Mouse (Mus musculus): ENCODE measurements at regions not wholly inside any gene's neighbourhood (a gene's known extent, or its start where the extent isn't known, plus 50 kb on each side); places are given as distances from the start of the nearest gene placed in this dataset.
A peak's percentile ranks its signal among the peaks of the same experiment; 100 is the strongest.
"Not testable (repeated sequence)": the region's sequence is repeated elsewhere in the genome, so short reads cannot be mapped to it uniquely, and the experiment has no call there.

GRCm38 (mm10) chr8:39950178-39950896, 724.5 kb upstream of the Adam24 start:
- TF ChIP-seq CTCF (IDR thresholded peaks at IDR 0.05; ENCODE audit: low read depth): no peak
- Histone ChIP-seq H3K4me2 (ENCODE audit: low read depth) (no peak overlapping the region), H3K27ac (ENCODE audit: low read depth, low read length) (no peak overlapping the region), H3K36me3 (ENCODE audit: insufficient read depth) (no peaks in the 10 kb centered on the region), H3K27me3 (ENCODE audit: insufficient read depth, low read length) (no peaks in the 10 kb centered on the region), H3K4me3 (ENCODE audit: low read depth, low read length) (no peak overlapping the region), H3K4me1 (ENCODE audit: insufficient read depth) (no peaks in the 10 kb centered on the region), H3K9ac (no peak overlapping the region), H3K9me3 (ENCODE audit: low read length) (no peaks in the 10 kb centered on the region)
- 55% methylated on average over 6 of the region's 6 CpGs for WGBS
- ATAC-seq (peak; percentile 91), DNase-seq (peak; percentile 58)

- no peak overlapping the region for H3K27ac ChIP-seq (ENCODE audit: low read depth, low read length)
- no peak overlapping the region for H3K4me3 ChIP-seq (ENCODE audit: low read depth, low read length)
- no peaks in the 10 kb centered on the region for H3K9me3 ChIP-seq (ENCODE audit: low read length)
- H3K9ac ChIP-seq: no peak overlapping the region
- H3K4me1 ChIP-seq (ENCODE audit: insufficient read depth): no peaks in the 10 kb centered on the region
- no peak for DNase-seq
- no peaks in the 10 kb centered on the region for H3K36me3 ChIP-seq (ENCODE audit: insufficient read depth)
- WGBS: 49% methylated on average over 5 of the region's 5 CpGs
- ATAC-seq: no peak
- H3K27me3 ChIP-seq (ENCODE audit: insufficient read depth, low read length): no peaks in the 10 kb centered on the region
- TF ChIP-seq CTCF (IDR thresholded peaks at IDR 0.05; ENCODE audit: low read depth): no peak
- H3K4me2 ChIP-seq (ENCODE audit: low read depth): no peak overlapping the region
Observed at GRCm38 (mm10) chr8:39954497-39954896, 720.4 kb upstream of the Adam24 start.

- Histone ChIP-seq H3K27ac (ENCODE audit: low read depth, low read length) (no peak overlapping the region), H3K9ac (no peak overlapping the region), H3K4me3 (ENCODE audit: low read depth, low read length) (no peak overlapping the region), H3K4me1 (ENCODE audit: insufficient read depth) (no peaks in the 10 kb centered on the region), H3K9me3 (ENCODE audit: low read length) (no peaks in the 10 kb centered on the region), H3K36me3 (ENCODE audit: insufficient read depth) (no peaks in the 10 kb centered on the region), H3K4me2 (ENCODE audit: low read depth) (no peak overlapping the region), H3K27me3 (ENCODE audit: insufficient read depth, low read length) (no peaks in the 10 kb centered on the region)
- ATAC-seq (no peak), DNase-seq (no peak)
- TF ChIP-seq CTCF (IDR thresholded peaks at IDR 0.05; ENCODE audit: low read depth): no peak
- WGBS: 34% methylated on average over 4 of the region's 4 CpGs
Observed at GRCm38 (mm10) chr8:39954924-39955323, 720.0 kb upstream of the Adam24 start.

GRCm38 (mm10) chr8:40005207-40005837, 669.6 kb upstream of the Adam24 start:
- no peak for ATAC-seq
- Histone ChIP-seq H3K9me3 (ENCODE audit: low read length) (no peaks in the 10 kb centered on the region), H3K9ac (no peak overlapping the region), H3K4me1 (ENCODE audit: insufficient read depth) (no peaks in the 10 kb centered on the region), H3K27ac (ENCODE audit: low read depth, low read length) (no peak overlapping the region), H3K4me3 (ENCODE audit: low read depth, low read length) (no peak overlapping the region), H3K36me3 (ENCODE audit: insufficient read depth) (no peaks in the 10 kb centered on the region), H3K4me2 (ENCODE audit: low read depth) (no peak overlapping the region), H3K27me3 (ENCODE audit: insufficient read depth, low read length) (no peaks in the 10 kb centered on the region)
- WGBS: 90% methylated on average over 1 of the region's 1 CpGs
- TF ChIP-seq CTCF (IDR thresholded peaks at IDR 0.05; ENCODE audit: low read depth): no peak
- DNase-seq: no peak

- ATAC-seq: no peak
- no peak overlapping the region for H3K4me2 ChIP-seq (ENCODE audit: low read depth)
- H3K27me3 ChIP-seq (ENCODE audit: insufficient read depth, low read length): no peaks in the 10 kb centered on the region
- H3K4me1 ChIP-seq (ENCODE audit: insufficient read depth): no peaks in the 10 kb centered on the region
- no peak overlapping the region for H3K4me3 ChIP-seq (ENCODE audit: low read depth, low read length)
- WGBS: 90% methylated on average over 5 of the region's 5 CpGs
- no peaks in the 10 kb centered on the region for H3K36me3 ChIP-seq (ENCODE audit: insufficient read depth)
- H3K27ac ChIP-seq (ENCODE audit: low read depth, low read length): no peak overlapping the region
- TF ChIP-seq CTCF (IDR thresholded peaks at IDR 0.05; ENCODE audit: low read depth): no peak
- DNase-seq: no peak
- H3K9ac ChIP-seq: no peak overlapping the region
- no peaks in the 10 kb centered on the region for H3K9me3 ChIP-seq (ENCODE audit: low read length)
Observed at GRCm38 (mm10) chr8:40019281-40019943, 655.5 kb upstream of the Adam24 start.

GRCm38 (mm10) chr8:40064145-40064544, 610.7 kb upstream of the Adam24 start:
- DNase-seq: no peak
- TF ChIP-seq CTCF (IDR thresholded peaks at IDR 0.05; ENCODE audit: low read depth): no peak
- Histone ChIP-seq H3K36me3 (ENCODE audit: insufficient read depth) (no peaks in the 10 kb centered on the region), H3K9me3 (ENCODE audit: low read length) (no peaks in the 10 kb centered on the region), H3K27me3 (ENCODE audit: insufficient read depth, low read length) (no peaks in the 10 kb centered on the region), H3K4me1 (ENCODE audit: insufficient read depth) (no peaks in the 10 kb centered on the region), H3K4me3 (ENCODE audit: low read depth, low read length) (no peak overlapping the region), H3K9ac (no peak overlapping the region), H3K4me2 (ENCODE audit: low read depth) (no peak overlapping the region), H3K27ac (ENCODE audit: low read depth, low read length) (no peak overlapping the region)
- no peak for ATAC-seq

GRCm38 (mm10) chr8:40071131-40071530, 603.7 kb upstream of the Adam24 start:
- no peaks in the 10 kb centered on the region for H3K27me3 ChIP-seq (ENCODE audit: insufficient read depth, low read length)
- DNase-seq: no peak
- no peak overlapping the region for H3K4me2 ChIP-seq (ENCODE audit: low read depth)
- no peak for TF ChIP-seq CTCF (IDR thresholded peaks at IDR 0.05; ENCODE audit: low read depth)
- H3K4me3 ChIP-seq (ENCODE audit: low read depth, low read length): no peak overlapping the region
- H3K9ac ChIP-seq: no peak overlapping the region
- H3K27ac ChIP-seq (ENCODE audit: low read depth, low read length): no peak overlapping the region
- WGBS: 91% methylated on average over 2 of the region's 2 CpGs
- H3K4me1 ChIP-seq (ENCODE audit: insufficient read depth): no peaks in the 10 kb centered on the region
- ATAC-seq: no peak
- no peaks in the 10 kb centered on the region for H3K9me3 ChIP-seq (ENCODE audit: low read length)
- no peaks in the 10 kb centered on the region for H3K36me3 ChIP-seq (ENCODE audit: insufficient read depth)

- DNase-seq; H3K36me3 ChIP-seq (ENCODE audit: insufficient read depth); H3K9ac ChIP-seq; H3K4me3 ChIP-seq (ENCODE audit: low read depth, low read length); H3K27ac ChIP-seq (ENCODE audit: low read depth, low read length); H3K4me2 ChIP-seq (ENCODE audit: low read depth); H3K4me1 ChIP-seq (ENCODE audit: insufficient read depth); ATAC-seq; H3K27me3 ChIP-seq (ENCODE audit: insufficient read depth, low read length); H3K9me3 ChIP-seq (ENCODE audit: low read length): not testable (repeated sequence)
Observed at GRCm38 (mm10) chr8:40080976-40081375, 593.9 kb upstream of the Adam24 start.
